Mouse (Mus musculus): ENCODE data around the gene Tagln. TPM values are rescaled to one million over a fixed set of nuclear protein-coding genes. Genes with fewer than 3 reads are reported as not detected.

Tagln gene
- polyA plus RNA-seq, 1 experiment from 2014 or later: 4.2 TPM

DNA sequence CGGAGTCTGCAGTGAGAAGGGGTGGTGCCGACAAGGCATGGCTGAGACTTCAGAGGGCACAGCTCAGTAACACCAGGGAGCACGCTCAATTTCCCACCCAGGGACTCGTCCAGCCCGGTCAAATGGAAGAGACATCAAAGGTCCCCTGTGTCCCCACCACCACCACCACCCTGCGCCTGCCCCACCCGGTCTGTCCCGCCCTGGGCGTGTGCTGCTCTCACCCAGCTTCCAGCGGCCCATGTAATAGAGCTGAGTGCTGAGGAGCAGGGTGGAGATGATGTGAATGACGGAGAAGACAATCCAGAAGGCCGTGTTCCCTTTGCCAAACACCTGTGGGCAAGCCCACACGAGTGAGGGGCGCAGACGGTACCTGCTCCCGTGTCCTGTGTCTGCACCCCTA lies 6.6 kb upstream of the Tagln start:
- no peak overlapping the region for H3K4me2 ChIP-seq (ENCODE audit: low read length)
- H3K36me3 ChIP-seq (ENCODE audit: control insufficient read depth, insufficient read depth, low read length): peaks cover 81% of the 10 kb centered on the region
- 94% methylated on average over 16 of the region's 16 CpGs for WGBS
- DNase-seq (ENCODE audit: low spot score) (no peak), ATAC-seq (no peak)
- no peak overlapping the region for H3K27ac ChIP-seq (ENCODE audit: low read depth, low read length)
- H3K9me3 ChIP-seq (replicated peaks; ENCODE audit: control insufficient read depth, low read length): no peaks in the 10 kb centered on the region
- no peak overlapping the region for H3K9ac ChIP-seq (ENCODE audit: low read length)
- no peak overlapping the region for H3K4me3 ChIP-seq (ENCODE audit: low read depth, low read length)
- H3K27me3 ChIP-seq (replicated peaks; ENCODE audit: control insufficient read depth, insufficient read depth, low read length): no peaks in the 10 kb centered on the region
- H3K4me1 ChIP-seq (ENCODE audit: control insufficient read depth, insufficient read depth, low read length): no peaks in the 10 kb centered on the region

DNA sequence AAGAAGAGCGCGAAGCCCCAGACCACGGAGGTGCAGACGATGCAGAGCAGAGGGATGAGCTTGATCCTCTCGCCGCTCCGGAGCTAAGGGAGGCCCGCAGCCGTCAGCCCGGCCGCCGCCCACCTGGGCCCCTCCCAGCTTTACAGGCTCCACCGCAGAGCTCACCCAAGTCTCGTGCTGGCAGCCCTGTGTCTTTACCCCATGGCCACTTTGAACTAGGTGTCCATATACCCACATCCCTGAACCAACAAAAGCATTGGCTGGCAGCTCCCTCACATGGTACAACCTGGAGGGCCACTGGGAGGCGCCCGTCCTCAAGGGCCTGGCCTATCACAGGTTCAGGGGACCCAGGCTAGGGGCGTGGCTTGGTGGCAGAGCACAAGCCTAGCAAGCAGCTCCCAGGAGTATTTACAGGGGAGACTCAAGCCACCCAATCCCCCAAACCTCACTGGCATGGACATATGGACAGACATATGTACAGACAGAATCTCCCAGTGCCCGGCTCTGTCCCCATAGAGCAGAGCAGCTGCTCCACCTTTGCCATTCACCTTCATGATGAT lies 5.6 kb upstream of the Tagln start:
- H3K36me3 ChIP-seq (ENCODE audit: control insufficient read depth, insufficient read depth, low read length): peaks cover 73% of the 10 kb centered on the region
- ATAC-seq: no peak
- H3K27ac ChIP-seq (ENCODE audit: low read depth, low read length): no peak overlapping the region
- no peak overlapping the region for H3K4me2 ChIP-seq (ENCODE audit: low read length)
- no peak for DNase-seq (ENCODE audit: low spot score)
- no peaks in the 10 kb centered on the region for H3K27me3 ChIP-seq (replicated peaks; ENCODE audit: control insufficient read depth, insufficient read depth, low read length)
- 54% methylated on average over 18 of the region's 18 CpGs for WGBS
- H3K9me3 ChIP-seq (replicated peaks; ENCODE audit: control insufficient read depth, low read length): no peaks in the 10 kb centered on the region
- H3K4me1 ChIP-seq (ENCODE audit: control insufficient read depth, insufficient read depth, low read length): no peaks in the 10 kb centered on the region
- no peak overlapping the region for H3K9ac ChIP-seq (ENCODE audit: low read length)
- H3K4me3 ChIP-seq (ENCODE audit: low read depth, low read length): no peak overlapping the region

- Histone ChIP-seq H3K4me2 (ENCODE audit: low read length) (no peak overlapping the region), H3K9me3 (replicated peaks; ENCODE audit: control insufficient read depth, low read length) (no peaks in the 10 kb centered on the region), H3K9ac (ENCODE audit: low read length) (no peak overlapping the region), H3K36me3 (ENCODE audit: control insufficient read depth, insufficient read depth, low read length) (peaks cover 56% of the 10 kb centered on the region), H3K4me3 (ENCODE audit: low read depth, low read length) (no peak overlapping the region), H3K27me3 (replicated peaks; ENCODE audit: control insufficient read depth, insufficient read depth, low read length) (no peaks in the 10 kb centered on the region), H3K27ac (ENCODE audit: low read depth, low read length) (no peak overlapping the region), H3K4me1 (ENCODE audit: control insufficient read depth, insufficient read depth, low read length) (no peaks in the 10 kb centered on the region; the same call in 1 of the 2 replicates)
- 93% methylated on average over 6 of the region's 6 CpGs for WGBS
- no peak for ATAC-seq
- DNase-seq (ENCODE audit: low spot score): no peak
Observed at GRCm38 (mm10) chr9:45939794-45940193, 3.9 kb upstream of the Tagln start.

GRCm38 (mm10) chr9:45938952-45939637 lies 3.2 kb upstream of the Tagln start:
- Histone ChIP-seq H3K4me3 (ENCODE audit: low read depth, low read length) (no peak overlapping the region), H3K9ac (ENCODE audit: low read length) (no peak overlapping the region), H3K36me3 (ENCODE audit: control insufficient read depth, insufficient read depth, low read length) (peaks cover 49% of the 10 kb centered on the region), H3K27ac (ENCODE audit: low read depth, low read length) (no peak overlapping the region), H3K27me3 (replicated peaks; ENCODE audit: control insufficient read depth, insufficient read depth, low read length) (no peaks in the 10 kb centered on the region), H3K4me1 (ENCODE audit: control insufficient read depth, insufficient read depth, low read length) (no peaks in the 10 kb centered on the region; the same call in 1 of the 2 replicates), H3K9me3 (replicated peaks; ENCODE audit: control insufficient read depth, low read length) (no peaks in the 10 kb centered on the region), H3K4me2 (ENCODE audit: low read length) (no peak overlapping the region)
- ATAC-seq (no peak), DNase-seq (ENCODE audit: low spot score) (no peak)
- WGBS: 91% methylated on average over 15 of the region's 15 CpGs

DNA sequence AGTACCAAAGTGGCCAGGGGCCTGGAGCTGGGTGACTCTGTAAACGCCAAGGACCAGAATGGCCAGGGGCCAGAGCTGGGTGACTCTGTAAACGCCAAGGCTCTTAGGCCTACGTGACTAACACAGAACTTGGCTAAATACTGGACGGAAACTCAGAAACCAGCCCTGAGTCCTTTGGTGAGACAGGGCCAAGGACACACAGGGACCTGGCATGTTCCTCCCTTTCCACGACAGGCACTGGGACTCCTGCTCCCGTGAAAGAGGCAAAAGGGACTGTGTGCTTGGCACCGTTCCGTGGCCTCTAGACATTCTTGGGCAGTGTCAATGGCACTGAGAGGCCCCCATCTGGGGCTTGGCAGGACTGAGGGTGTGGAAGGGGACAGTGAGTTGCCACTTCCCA lies 2.2 kb upstream of the Tagln start:
- ATAC-seq (no peak), DNase-seq (ENCODE audit: low spot score) (no peak)
- Histone ChIP-seq H3K27me3 (replicated peaks; ENCODE audit: control insufficient read depth, insufficient read depth, low read length) (no peaks in the 10 kb centered on the region), H3K9ac (ENCODE audit: low read length) (no peak overlapping the region), H3K27ac (ENCODE audit: low read depth, low read length) (no peak overlapping the region), H3K4me1 (ENCODE audit: control insufficient read depth, insufficient read depth, low read length) (no peaks in the 10 kb centered on the region; the same call in 1 of the 2 replicates), H3K4me3 (ENCODE audit: low read depth, low read length) (no peak overlapping the region), H3K36me3 (ENCODE audit: control insufficient read depth, insufficient read depth, low read length) (peaks cover 41% of the 10 kb centered on the region), H3K9me3 (replicated peaks; ENCODE audit: control insufficient read depth, low read length) (no peaks in the 10 kb centered on the region), H3K4me2 (ENCODE audit: low read length) (no peak overlapping the region)
- WGBS: 92% methylated on average over 8 of the region's 8 CpGs

- H3K36me3 ChIP-seq (ENCODE audit: control insufficient read depth, insufficient read depth, low read length): peaks cover 32% of the 10 kb centered on the region
- H3K9me3 ChIP-seq (replicated peaks; ENCODE audit: control insufficient read depth, low read length): no peaks in the 10 kb centered on the region
- no peak overlapping the region for H3K4me2 ChIP-seq (ENCODE audit: low read length)
- peak; percentile 78 for DNase-seq (ENCODE audit: low spot score)
- H3K27me3 ChIP-seq (replicated peaks; ENCODE audit: control insufficient read depth, insufficient read depth, low read length): no peaks in the 10 kb centered on the region
- no peaks in the 10 kb centered on the region; the same call in 1 of the 2 replicates for H3K4me1 ChIP-seq (ENCODE audit: control insufficient read depth, insufficient read depth, low read length)
- 14% methylated on average over 3 of the region's 3 CpGs for WGBS
- no peak overlapping the region for H3K27ac ChIP-seq (ENCODE audit: low read depth, low read length)
- ATAC-seq: peak; percentile 68
- H3K9ac ChIP-seq (ENCODE audit: low read length): no peak overlapping the region
- no peak overlapping the region for H3K4me3 ChIP-seq (ENCODE audit: low read depth, low read length)
Observed at GRCm38 (mm10) chr9:45936883-45937282, 1.0 kb upstream of the Tagln start.

DNA sequence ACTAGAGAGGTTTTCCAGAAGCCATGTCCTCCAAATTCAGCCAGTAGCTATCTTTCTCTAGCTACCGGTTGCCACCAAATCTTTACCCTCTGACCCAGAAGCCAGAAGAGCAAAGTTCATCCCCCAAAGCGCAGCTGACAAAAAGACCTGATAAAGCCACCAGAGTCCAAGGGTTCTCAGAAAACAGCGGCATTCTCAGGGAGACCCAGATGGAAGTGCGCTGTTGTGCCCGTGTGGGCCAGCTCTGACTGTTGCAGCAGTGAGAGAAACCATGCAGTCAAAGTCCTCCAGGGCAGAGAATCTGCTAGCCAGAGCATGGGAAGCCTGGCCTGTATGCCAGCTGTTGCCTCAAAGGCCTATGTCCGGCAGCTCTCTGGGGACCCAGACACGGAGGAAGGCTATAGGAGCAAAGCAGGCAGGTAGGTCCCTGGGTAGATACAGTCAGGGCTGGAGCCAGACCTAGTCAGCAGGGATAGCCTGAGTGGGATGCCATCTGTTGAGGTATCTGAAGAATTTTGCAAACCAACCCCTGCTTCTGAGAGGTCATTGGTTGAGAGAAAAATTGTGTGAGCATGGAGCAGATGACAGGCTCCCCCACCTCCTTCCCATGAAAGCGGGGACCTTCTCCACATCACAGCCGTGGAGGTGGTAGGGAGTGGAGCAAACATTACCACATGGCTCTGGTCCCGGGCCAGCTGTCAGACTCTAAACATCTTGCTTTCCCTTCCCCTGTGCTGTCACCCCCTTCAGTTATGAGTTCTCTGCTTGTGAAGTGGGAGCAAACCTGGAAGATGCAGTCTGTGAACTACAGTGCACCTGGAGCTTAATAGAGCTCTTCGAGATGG lies 3.1 kb downstream of the Tagln start:
- DNase-seq (ENCODE audit: low spot score) (peak; percentile 32), ATAC-seq (no peak)
- peaks cover 42% of the 10 kb centered on the region for H3K36me3 ChIP-seq (ENCODE audit: control insufficient read depth, insufficient read depth, low read length)
- H3K4me1 ChIP-seq (ENCODE audit: control insufficient read depth, insufficient read depth, low read length): no peaks in the 10 kb centered on the region; the same call in 1 of the 2 replicates
- H3K9me3 ChIP-seq (replicated peaks; ENCODE audit: control insufficient read depth, low read length): no peaks in the 10 kb centered on the region
- no peak overlapping the region for H3K4me3 ChIP-seq (ENCODE audit: low read depth, low read length)
- no peaks in the 10 kb centered on the region for H3K27me3 ChIP-seq (replicated peaks; ENCODE audit: control insufficient read depth, insufficient read depth, low read length)
- no peak overlapping the region for H3K4me2 ChIP-seq (ENCODE audit: low read length)
- 81% methylated on average over 11 of the region's 11 CpGs for WGBS
- no peak overlapping the region for H3K9ac ChIP-seq (ENCODE audit: low read length)
- H3K27ac ChIP-seq (ENCODE audit: low read depth, low read length): no peak overlapping the region

- Histone ChIP-seq H3K9me3 (replicated peaks; ENCODE audit: control insufficient read depth, low read length) (no peaks in the 10 kb centered on the region), H3K4me3 (ENCODE audit: low read depth, low read length) (no peak overlapping the region), H3K27me3 (replicated peaks; ENCODE audit: control insufficient read depth, insufficient read depth, low read length) (no peaks in the 10 kb centered on the region), H3K4me1 (ENCODE audit: control insufficient read depth, insufficient read depth, low read length) (no peaks in the 10 kb centered on the region; the same call in 1 of the 2 replicates), H3K4me2 (ENCODE audit: low read length) (no peak overlapping the region), H3K9ac (ENCODE audit: low read length) (no peak overlapping the region), H3K36me3 (ENCODE audit: control insufficient read depth, insufficient read depth, low read length) (peaks cover 47% of the 10 kb centered on the region), H3K27ac (ENCODE audit: low read depth, low read length) (no peak overlapping the region)
- WGBS: 34% methylated on average over 1 of the region's 1 CpGs
- ATAC-seq: no peak
- DNase-seq (ENCODE audit: low spot score): no peak
Observed at GRCm38 (mm10) chr9:45931958-45932357, 3.9 kb downstream of the Tagln start.
